Mouse (Mus musculus) lung, postnatal 4 days (tissue): ENCODE data around the gene Lmx1b.

Experiments
- DNase-seq, 2 experiments: peaks; one replicate each; pipeline ENCODE4 v3.0.0; 2021

Gene Lmx1b

GRCm38 (mm10) chr2:33640171-33640721 lies at the start of gene Lmx1b:
Gene Lmx1b, minus strand, starts transcription at chr2:33640511.
- no peak for DNase-seq

GRCm38 (mm10) chr2:33689880-33690462 lies 49.7 kb upstream of the Lmx1b start:
- DNase-seq, result peak; percentile 41 to 63

GRCm38 (mm10) chr2:33689155-33689879 lies 49.0 kb upstream of the Lmx1b start:
- DNase-seq, result no peak

GRCm38 (mm10) chr2:33683594-33683993 lies 43.3 kb upstream of the Lmx1b start:
- no peak for DNase-seq

GRCm38 (mm10) chr2:33683095-33683494 lies 42.8 kb upstream of the Lmx1b start:
- DNase-seq, result no peak

- peak; percentile 61 to 70 for DNase-seq
Measured at GRCm38 (mm10) chr2:33682219-33682618, 41.9 kb upstream of the Lmx1b start.

- DNase-seq, result no peak
Measured at GRCm38 (mm10) chr2:33678950-33679654, 38.8 kb upstream of the Lmx1b start.

- DNase-seq, result no peak
Measured at GRCm38 (mm10) chr2:33672701-33673472, 32.6 kb upstream of the Lmx1b start.

- DNase-seq, result no peak
Measured at GRCm38 (mm10) chr2:33668741-33669140, 28.4 kb upstream of the Lmx1b start.

- DNase-seq, result no peak
Measured at GRCm38 (mm10) chr2:33666388-33666945, 26.2 kb upstream of the Lmx1b start.

- DNase-seq, result peak in 1 of 2 experiments; percentile 51
Measured at GRCm38 (mm10) chr2:33665363-33666058, 25.2 kb upstream of the Lmx1b start.

- no peak for DNase-seq
Measured at GRCm38 (mm10) chr2:33664661-33665060, 24.4 kb upstream of the Lmx1b start.

- peak; percentile 54 to 55 for DNase-seq
Measured at GRCm38 (mm10) chr2:33659288-33659629, 18.9 kb upstream of the Lmx1b start.

- DNase-seq, result no peak
Measured at GRCm38 (mm10) chr2:33658602-33659287, 18.4 kb upstream of the Lmx1b start.

GRCm38 (mm10) chr2:33652517-33653198 lies 12.3 kb upstream of the Lmx1b start:
- DNase-seq, result peak in 1 of 2 experiments; percentile 15

- DNase-seq, result no peak
Measured at GRCm38 (mm10) chr2:33649371-33649770, 9.1 kb upstream of the Lmx1b start.

GRCm38 (mm10) chr2:33648894-33649293 lies 8.6 kb upstream of the Lmx1b start:
- no peak for DNase-seq

- DNase-seq, result no peak
Measured at GRCm38 (mm10) chr2:33646283-33646550, 5.9 kb upstream of the Lmx1b start.

GRCm38 (mm10) chr2:33645538-33646282 lies 5.4 kb upstream of the Lmx1b start:
- DNase-seq, result no peak
